Mouse (Mus musculus): ENCODE data around the gene Fam118a. TPM values are rescaled to one million over a fixed set of nuclear protein-coding genes. Genes with fewer than 3 reads are reported as not detected.
"Not testable (repeated sequence)": the region's sequence is repeated elsewhere in the genome, so short reads cannot be mapped to it uniquely, and the experiment has no call there.

Gene Fam118a
- total RNA-seq, 2 experiments from 2014 or later, result 3.9 to 5.4 TPM

DNA sequence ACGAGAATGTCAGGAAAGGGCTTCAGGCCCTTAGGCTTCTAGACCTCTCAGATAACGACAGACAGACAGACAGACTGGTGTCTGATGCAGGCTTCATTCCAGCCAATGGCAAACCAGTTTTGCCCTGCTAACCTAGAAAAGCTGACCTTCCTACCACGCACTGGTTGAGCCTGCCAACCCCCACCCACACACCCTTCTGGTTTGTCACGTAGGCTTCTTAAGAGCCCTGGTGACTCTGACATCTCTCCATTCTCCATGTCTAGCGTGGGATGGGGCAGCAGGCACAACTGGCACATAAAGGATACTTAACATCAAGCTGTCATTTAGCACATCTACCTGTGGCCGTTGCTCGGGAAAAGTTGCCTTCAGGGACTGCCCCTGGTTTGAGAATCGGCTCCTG is 19.1 kb upstream of the Fam118a start:
- no peak for DNase-seq
- intact Hi-C loops (cut with DNase I), result no loop called here

DNA sequence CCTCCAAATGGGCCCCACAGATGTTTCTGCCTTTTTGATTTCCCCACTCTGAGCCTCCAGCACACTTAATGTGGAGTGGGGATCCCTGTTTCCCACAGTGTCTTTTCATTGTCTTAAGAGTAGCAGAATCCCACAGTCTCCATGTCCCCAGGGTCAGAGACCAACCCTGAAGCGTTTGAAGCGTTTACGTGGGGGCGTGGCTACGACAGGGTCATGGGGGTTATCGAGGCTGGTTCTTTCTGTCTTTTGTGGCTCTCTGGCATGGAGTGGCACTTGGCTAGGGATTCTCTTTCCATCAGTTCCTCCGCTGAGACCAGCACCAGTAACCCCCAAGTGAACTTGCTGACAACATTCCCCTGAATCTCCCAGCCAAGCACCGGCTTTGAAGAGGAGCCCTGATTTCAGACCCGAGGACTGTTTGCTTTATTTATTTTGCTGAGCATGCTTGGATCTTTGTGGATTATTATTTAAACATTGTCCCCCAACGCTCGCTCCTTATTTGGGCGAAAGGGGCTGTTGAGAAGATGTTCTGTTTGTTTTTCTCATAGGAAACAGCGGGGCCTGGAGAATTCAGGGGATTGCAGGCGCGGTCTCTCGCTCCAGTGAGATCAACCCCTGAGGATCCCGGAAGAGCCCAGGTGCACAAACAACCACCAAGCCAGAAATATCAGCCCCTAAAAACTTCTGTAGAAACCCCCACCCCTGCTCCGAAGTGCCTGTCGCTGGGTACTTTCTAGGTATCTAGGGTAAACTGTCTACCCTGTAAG is 16.7 kb upstream of the Fam118a start:
- no peak for DNase-seq
- intact Hi-C loops (cut with DNase I), result no loop called here

DNA sequence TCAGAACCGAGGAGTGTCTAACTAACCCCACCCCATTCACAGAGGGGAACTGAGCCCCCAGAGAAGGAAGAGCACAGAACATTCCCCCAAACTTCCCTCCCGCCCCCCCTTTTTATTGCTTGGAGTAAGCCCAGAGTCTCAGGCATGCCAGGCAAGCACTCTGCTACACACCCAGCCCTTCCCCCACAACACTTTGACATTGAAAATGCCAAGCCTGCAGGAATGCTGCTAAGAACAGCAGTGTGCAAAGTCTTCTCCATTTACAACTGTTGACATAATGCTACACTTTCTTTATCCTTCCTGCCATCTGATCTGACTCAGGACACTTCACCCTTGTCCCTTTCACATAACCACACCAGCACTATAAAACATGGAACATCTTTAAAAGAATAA is 16.1 kb upstream of the Fam118a start:
- intact Hi-C loops (cut with DNase I), result no loop called here
- no peak for DNase-seq

DNA sequence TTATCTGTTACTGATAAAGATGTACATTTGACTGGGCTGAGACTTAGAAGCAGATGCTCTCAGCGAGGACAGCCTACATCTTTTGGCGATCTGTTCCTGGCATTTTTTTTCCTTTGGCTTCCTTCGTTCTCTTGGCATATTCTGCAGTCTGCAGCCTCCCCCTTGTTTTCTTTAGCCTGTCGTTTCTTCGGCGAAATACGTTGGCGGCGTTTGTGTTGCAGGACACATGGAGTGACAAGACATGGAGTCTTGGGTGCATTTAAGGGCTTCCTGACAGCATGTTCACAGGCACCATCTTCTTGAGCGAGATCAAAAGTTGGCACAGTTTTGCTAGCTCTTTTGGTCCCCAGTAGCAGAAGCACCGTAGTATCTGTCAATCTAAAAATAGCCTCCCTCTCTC is 13.0 kb upstream of the Fam118a start:
- no peak for DNase-seq
- intact Hi-C loops (cut with DNase I), result no loop called here

DNA sequence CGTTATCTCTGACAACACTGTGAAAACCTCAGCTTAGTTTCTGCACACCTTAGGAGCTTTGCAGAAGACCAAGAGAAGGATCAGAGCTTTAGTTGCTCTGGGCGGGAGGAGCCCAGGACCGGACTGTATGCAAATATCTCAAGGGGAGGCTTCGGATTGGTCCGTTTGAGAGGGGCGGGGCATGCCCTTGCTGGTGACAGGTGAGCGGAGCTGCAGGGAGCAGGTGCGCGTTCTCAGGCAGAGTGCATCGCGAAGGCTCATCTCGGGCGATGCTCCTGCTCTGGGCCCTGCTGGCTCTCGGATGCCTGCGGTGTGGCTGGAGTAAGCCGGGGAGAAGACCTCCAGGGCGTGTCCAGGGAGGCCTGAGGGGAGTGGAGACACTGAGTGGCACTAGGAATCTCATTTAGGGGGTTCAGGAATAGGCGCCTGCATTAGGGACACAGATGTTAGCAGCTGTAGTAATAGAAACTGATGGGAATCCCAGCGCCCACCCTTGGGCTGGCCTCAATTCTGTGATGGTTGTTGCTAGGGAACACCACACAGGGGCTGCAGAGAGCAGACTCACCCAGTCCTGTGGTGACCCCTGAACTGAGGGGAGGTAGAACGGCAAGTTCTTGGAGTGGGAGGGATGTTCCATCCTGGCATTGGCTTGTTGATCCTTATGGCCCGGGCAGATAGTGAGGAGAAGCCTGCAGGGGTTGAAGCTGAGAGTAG is 11.6 kb upstream of the Fam118a start, which contains the start of gene Upk3a:
TSS of gene Upk3a (plus strand) at position 191 of the 714 bp plus-strand sequence.
- DNase-seq, result no peak
- intact Hi-C loops (cut with DNase I), result no loop called here

DNA sequence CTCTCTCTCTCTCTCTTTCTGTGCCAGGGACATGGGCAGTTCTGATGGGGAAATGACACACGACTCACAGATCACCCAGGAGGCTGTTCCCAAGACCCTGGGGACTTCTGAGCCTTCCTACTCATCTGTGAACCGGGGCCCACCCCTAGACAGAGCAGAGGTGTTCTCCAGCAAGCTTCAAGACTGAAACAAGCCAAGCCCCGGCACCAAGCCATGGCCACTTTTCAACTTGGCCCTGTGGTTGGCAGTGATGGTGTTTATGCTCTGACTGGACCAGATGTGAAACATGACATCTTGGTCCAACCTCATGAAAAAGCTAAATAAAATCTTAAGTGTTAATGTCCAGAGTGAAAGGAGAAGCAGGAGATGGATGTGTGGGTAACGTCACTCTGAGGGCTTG is 6.5 kb upstream of the Fam118a start:
- intact Hi-C loops (cut with DNase I), result no loop called here
- DNase-seq, result peak; percentile 30 to 56

DNA sequence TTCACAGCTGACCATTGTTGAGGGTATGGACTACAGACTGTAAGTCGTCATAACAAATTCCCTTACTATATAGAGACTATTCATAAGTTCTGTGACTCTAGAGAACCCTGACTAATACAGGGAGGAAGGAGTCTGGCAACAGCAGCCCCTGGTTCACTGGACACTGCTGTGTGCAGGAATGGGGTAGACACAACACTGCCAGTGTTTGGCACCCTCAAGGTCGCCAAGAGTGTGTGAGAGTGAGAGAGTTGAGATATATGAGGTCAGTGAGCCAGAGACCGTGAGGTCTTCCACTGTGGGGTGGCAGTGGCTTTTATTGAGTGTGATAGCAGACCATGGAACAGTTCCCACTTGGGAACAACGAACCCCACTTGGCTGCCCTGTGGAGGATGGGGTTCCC is 2.6 kb upstream of the Fam118a start:
- intact Hi-C loops (cut with DNase I), result no loop called here
- no peak for DNase-seq

DNA sequence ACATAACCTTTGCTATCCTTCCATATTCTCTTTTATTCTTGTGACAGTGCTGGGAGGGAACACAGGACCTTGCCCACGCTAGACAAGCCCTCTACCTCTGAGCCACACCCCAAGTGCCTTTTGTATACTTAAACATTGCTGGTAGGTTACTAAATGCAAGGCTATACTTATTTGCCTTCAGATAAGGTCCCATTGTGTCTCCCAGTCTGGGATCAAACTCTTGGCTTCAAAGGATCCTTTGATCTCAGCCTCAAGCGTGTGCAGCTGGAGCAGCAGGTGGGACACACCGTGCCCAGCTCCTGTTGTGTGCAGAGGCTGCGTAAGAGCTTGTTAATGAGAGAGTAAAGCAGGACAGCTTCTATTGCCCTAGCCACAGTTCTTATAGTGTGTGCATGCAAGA is 1.0 kb upstream of the Fam118a start:
- DNase-seq, result no peak
- intact Hi-C loops (cut with DNase I), result no loop called here

DNA sequence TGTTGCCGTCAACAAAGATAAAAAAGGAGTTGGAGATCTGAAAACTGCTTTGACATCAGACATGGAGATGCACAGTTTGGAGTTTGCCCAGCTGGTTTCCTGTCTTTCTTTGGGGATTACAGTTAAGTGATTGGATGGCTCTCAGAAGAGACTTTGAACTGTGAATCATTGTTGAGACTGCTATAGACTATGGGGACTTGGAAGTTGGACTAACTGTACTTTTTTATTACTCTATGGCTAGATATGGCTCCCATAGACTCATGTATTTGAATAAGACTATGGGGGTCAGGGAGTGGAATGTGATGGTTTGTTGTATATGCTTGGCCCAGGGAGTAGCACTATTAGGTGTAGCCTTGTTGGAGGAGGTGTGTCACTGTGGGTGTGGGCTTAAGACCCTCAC is 1.9 kb downstream of the Fam118a start:
- DNase-seq; intact Hi-C loops (cut with DNase I): not testable (repeated sequence)

DNA sequence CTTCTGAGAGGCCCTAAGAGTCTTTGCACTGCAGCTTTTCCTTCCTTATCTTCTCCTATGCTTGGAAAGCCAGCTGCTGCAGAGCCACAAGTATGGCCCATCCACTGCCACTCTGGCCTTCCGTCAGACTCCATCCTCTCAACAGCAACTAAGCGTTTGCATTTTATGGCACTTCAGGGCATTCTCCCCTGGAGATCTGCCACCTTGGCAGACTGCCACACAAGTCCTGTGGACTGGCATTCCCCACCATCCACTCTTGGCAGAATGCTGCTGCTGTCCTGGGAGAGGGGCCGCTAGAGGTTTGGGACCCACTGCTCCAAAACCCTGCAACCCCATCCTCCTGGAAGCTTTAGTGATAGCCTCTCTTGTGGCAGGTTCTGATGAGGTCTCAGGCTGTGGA is 3.1 kb downstream of the Fam118a start:
- intact Hi-C loops (cut with DNase I), result no loop called here
- no peak for DNase-seq

DNA sequence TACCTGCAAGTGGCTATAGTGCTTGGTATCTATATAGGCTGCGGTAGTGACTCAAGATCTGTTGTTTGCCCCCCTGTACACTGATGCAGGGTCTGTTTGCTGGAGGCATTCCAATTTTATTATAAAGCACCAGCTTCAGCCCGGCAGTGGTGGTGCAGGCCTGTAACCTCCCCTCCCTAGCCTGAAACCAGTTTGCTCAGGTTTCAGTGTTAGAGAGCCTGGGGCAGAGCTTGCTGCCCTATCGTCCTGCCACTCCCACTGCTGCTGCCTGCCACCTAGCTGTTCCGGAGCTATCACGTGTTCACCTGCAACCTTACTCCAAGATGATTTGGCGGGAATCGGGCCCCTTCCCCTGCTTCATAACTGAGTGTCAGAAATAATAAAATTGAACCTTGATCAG is 5.2 kb downstream of the Fam118a start:
- DNase-seq; intact Hi-C loops (cut with DNase I): not testable (repeated sequence)

DNA sequence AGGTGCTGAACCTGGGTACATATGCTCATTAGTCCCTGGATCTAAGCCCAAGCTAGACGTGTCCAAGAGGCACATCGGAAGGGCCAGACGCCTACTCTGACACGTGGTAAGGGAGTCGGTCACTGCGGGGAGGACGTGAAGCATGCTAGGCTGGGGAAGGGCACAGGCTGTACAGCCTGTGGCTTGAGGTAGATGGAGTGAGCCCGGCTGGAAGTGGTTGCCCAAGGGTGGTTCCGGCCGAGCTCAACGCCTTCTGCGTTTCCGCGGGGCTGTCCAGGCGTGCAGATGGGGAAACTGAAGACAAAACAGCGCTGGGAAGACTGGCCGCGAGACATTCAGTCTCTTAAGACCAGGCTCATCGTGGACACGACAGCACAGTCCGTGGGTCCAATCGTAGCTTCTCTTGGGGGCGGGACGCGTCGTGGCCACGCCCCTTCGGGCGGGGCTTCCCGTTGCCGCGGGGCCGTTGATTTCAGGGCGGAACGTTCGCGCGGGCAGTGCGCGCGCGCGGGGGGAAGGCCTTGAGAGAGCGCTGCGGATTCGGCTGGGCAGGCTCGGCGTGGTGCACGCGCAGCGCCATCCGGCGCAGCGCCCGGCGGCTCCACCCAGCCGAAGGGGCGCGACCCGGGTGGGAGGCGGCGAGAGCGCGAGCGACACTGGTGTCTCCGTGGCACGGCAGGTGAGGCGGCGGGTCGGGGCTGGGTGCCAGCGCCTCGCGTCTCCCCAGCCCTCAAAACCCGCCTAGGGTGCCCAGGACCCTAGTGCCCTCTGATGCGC is 8.0 kb downstream of the Fam118a start:
- DNase-seq, result peak; percentile 97 to 100
- intact Hi-C loops (cut with DNase I), result no loop called here

DNA sequence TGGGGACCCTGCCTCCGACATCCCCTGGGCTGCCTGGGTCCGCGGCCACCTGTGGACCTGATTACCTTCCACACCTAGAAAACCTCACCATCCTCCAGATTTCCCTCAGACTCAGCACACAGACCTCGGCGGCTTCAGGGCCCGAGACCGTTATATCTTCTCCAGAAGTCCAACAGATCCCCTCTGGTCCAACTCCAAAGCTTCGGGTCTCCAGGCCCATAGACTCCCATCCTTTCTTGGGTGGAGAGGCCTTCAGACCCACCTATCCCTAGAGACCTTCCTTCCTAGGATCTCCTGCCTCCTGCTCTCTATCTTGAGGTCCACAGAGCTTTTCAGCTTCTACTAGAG is 8.6 kb downstream of the Fam118a start:
- no peak for DNase-seq
- intact Hi-C loops (cut with DNase I), result no loop called here

DNA sequence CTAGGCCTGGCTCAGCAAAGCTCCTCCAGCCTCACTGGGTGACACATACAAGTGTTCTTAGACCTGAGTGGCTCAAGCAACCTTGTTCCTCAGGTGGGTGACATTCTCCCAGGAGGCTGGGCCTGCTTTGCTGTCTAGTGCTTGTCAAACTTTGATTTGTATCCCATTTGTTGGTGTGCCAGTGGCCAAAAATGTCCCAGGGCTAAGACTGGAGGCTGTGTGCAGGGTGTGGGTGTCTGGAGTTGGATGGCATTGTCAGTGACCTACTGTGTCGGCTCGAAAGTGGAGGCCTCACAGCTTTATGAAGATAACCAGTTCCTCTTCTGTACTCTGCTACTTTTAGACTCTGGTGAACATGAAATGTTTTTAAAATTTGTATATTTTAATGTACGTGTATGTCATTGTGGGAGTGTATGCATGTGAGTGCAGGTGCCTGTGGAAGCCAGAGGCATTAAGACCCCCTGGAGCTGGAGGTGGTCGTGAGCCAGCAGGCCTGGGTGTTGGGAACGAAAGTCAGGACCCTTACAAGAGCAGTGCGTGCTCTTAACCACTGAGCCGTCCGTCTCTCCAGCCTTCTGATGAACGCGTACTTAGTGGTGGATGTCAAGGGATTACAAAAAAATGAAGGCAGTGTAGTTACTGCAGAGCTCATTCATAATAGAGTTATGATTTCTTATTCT is 12.9 kb downstream of the Fam118a start:
- DNase-seq, result no peak
- intact Hi-C loops (cut with DNase I), result no loop called here

DNA sequence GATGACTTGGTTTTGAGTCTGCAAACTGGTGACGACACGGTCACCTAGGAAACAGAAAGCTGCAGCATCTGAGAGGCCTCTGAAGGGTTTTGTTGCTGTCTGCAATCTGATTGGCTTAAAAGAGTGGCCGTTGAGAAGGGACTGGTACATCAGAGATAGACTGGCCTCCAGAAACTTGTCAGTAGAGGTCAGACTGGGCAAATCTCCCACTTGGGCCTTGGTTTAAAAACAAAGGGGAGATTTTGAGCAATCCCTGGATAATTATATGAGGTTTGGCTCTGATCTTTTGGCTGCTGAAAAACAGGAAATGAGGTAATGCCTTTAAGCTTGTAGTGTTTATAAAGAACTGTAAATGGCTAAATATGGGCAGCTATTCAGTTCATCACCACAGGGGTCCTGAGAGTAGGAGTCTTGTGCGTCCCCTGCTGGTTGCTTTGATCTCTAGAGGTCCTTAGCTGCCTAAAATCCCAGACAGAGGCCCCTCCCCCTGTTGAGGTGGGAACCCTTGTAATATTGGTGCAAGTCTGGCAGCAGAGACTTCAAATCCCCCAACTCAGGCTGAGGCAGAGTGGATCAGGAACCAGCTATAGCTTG is 13.7 kb downstream of the Fam118a start:
- intact Hi-C loops (cut with DNase I), result no loop called here
- peak in 1 of 2 experiments; percentile 48 for DNase-seq

DNA sequence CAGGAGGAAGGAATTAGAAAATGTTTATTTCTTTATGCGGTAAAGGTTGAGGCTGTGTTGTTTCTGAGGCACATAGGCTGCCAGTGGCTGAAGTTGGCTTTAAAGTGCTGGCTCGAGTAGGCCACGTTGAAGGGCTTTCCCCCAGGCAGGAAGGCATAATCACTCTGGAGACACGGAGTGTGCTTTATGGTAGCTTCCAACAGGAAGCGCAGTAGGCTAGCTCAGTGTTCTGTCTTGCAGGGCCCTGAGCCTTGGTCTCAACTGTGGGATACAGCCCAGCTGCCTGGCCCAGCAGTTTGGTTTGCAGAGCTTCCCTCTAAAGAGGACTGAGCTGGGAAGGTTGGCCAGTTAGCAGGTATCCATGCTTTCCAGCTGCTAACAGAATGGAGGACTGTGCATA is 14.4 kb downstream of the Fam118a start:
- intact Hi-C loops (cut with DNase I), result no loop called here
- no peak for DNase-seq

DNA sequence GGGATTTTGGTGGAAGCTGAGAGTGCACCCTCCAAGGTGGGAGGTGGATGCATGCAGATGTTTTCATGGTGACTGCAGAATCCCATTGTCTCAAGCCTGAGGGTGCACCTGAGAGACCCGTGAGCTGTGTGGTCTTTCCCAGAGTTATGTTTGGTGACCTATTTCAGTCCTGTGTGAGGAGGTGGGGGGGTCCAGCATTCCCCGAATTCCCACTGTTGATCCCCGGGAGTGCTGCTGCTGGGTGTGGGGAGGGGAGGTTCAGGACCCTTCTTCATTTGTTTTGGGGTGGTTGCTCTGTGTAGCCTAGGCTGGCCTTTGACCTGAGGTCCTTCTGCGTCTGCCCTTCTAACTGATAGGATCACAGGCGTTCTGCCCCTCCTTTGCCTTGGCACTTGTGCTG is 15.0 kb downstream of the Fam118a start:
- no peak for DNase-seq
- intact Hi-C loops (cut with DNase I), result no loop called here

DNA sequence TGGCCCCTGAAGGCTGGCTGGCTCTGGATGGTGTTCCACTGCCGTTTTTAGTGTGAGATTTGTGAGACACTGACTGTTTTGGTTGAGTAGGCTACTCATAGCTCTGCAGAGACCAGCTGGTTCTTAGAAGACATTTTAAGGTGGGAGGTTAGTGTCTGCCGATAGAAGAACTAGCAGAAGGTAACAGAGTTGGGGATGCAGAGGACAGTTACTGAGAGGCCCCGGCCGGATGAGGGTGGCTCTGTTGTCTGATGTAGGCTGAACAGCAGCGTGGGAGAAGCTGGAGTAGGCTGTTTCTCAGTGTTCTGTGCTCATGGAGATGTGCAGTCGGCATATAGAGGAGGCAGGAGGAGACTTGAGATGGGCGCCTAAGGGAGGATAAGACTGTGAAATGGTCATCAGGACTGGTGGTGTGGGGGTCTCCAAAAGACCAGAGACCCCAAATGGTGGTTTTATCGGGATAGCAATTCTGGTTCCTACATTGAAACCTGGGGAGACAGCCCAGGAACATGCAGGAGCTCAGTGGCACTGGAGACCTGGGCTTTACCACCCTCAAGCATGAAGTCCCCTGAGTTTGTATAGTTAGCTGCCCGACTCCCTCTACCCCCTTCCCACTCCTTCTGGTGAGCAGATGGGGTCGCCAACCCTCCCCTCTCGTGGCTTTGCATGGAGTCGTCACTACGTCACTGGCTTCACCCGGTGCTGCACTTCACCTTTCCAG is 17.6 kb downstream of the Fam118a start:
- intact Hi-C loops (cut with DNase I), result no loop called here
- no peak for DNase-seq

DNA sequence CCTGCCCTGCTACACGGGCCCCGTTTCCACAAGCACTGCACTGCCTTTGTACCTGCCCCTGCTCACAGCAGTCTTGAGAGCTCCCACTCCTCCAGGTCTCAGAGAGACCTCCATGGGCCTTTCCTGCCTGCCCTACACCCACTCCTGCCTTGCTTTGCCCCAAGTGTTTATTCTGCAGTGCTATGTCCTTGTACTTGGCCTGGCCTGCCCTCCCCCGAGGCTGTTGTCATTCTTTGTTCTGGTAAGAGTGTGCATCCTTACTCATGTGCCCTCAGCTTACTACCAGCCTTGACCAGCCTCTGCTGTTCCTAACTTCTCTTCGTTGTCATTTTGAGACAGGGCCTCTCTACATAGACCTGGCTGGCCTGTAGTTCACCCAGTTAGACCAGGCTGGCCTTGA is 19.1 kb downstream of the Fam118a start:
- intact Hi-C loops (cut with DNase I), result no loop called here
- no peak for DNase-seq

DNA sequence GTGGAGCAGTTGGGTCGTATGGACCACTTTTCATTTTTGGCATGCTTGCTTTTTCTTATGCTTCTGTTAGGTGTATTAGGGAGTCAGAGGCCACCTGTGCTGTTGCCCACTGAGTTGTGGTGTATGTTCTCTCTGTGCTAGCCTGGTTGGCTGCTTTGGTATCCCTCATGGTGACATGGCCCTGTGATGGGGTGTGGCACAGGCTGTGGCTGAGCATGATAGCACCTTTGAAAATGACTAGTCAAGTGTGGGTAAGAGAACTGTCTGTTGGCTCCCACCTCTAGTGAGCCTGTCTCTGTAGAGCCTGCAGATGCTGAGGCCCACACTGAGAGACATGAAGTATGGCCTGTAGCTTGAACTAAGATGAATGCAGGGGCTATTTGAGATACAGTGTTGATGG is 21.0 kb downstream of the Fam118a start:
- no peak for DNase-seq
- intact Hi-C loops (cut with DNase I), result no loop called here
